Mouse (Mus musculus): ENCODE measurements at regions not wholly inside any gene's neighbourhood (a gene's known extent, or its start where the extent isn't known, plus 50 kb on each side); places are given as distances from the start of the nearest gene placed in this dataset.

GRCm38 (mm10) chr11:110715300-110715699 is 252.5 kb upstream of the Kcnj16 start:
- no peak for TF ChIP-seq EP300 (IDR thresholded peaks at IDR 0.05; ENCODE audit: insufficient read depth, low read depth, low read length)
- no peak for TF ChIP-seq CTCF (IDR thresholded peaks at IDR 0.05)
